Mouse (Mus musculus) frontal cortex, postnatal 14 days (tissue): ENCODE measurements around the gene Reln.

Experiments used
- DNase-seq, 2 experiments: peaks; one replicate each; pipeline ENCODE4 v3.0.0; 2022; ENCODE audit warnings: low spot score in 2 of 2

Gene Reln

GRCm38 (mm10) chr5:21846616-21847290 lies 497.7 kb downstream of the Reln start:
- DNase-seq = no peak

GRCm38 (mm10) chr5:21844676-21845075 lies 499.8 kb downstream of the Reln start:
- DNase-seq = no peak
